Mouse (Mus musculus) megakaryocyte, embryonic 14.5 days (primary cell): ENCODE measurements around the gene Tyrp1.

Source experiments
- FLI1 ChIP-seq: IDR thresholded peaks from 2 replicates; pipeline ENCODE4 v1.6.1; 2012; ENCODE audit warnings: low read length, inconsistent platforms, mixed read lengths
- GATA1 ChIP-seq: IDR thresholded peaks from 3 replicates; pipeline ENCODE4 v1.6.1; 2012; ENCODE audit warnings: mixed read lengths, low read length, inconsistent platforms, borderline replicate concordance

- no peak for TF ChIP-seq FLI1
- no peak for TF ChIP-seq GATA1
Observed at GRCm38 (mm10) chr4:80869598-80869997, 35.7 kb downstream of the Tyrp1 start.
